Mouse (Mus musculus) C2C12 (cell line): Measurements from ENCODE around the gene Tsga8. TPM values are rescaled to one million over a fixed set of nuclear protein-coding genes. Genes with fewer than 3 reads are reported as not detected.

ENCODE experiments used
- H3K27me3 ChIP-seq: one replicate; pipeline ENCODE4 v1.6.1; 2011; ENCODE audit not compliant: control insufficient read depth, insufficient read depth, insufficient read length
- H3K36me3 ChIP-seq: one replicate; pipeline ENCODE4 v1.6.1; 2011; ENCODE audit not compliant: control insufficient read depth, insufficient read depth
- H3K4me3 ChIP-seq: one replicate; pipeline ENCODE4 v1.5.1; 2011; ENCODE audit warnings: mild to moderate bottlenecking, control low read depth; ENCODE audit not compliant: poor library complexity, insufficient read depth, severe bottlenecking
- H3K79me2 ChIP-seq: one replicate; pipeline ENCODE4 v1.6.1; 2011; ENCODE audit not compliant: control insufficient read depth, insufficient read depth
- H3K79me3 ChIP-seq: one replicate; pipeline ENCODE4 v1.6.1; 2011; ENCODE audit warnings: low read depth, control low read depth
- H3ac ChIP-seq: one replicate; pipeline ENCODE3; 2011; ENCODE audit warnings: low read depth; ENCODE audit not compliant: control insufficient read depth, insufficient read length
- CEBPB ChIP-seq: IDR thresholded peaks from one replicate; pipeline ENCODE4 v1.6.1; 2011; ENCODE audit warnings: low read depth, mild to moderate bottlenecking, control low read depth, moderate library complexity
- CTCF ChIP-seq: IDR thresholded peaks from one replicate; pipeline ENCODE4 v1.5.1; 2011; ENCODE audit not compliant: control insufficient read depth, insufficient read depth, insufficient read length
- FOSL1 ChIP-seq: IDR thresholded peaks from one replicate; pipeline ENCODE4 v1.8.0; 2011; ENCODE audit warnings: mild to moderate bottlenecking, low read length; ENCODE audit not compliant: poor library complexity, insufficient read depth, severe bottlenecking
- MAX ChIP-seq: IDR thresholded peaks from one replicate; pipeline ENCODE4 v1.6.1; 2011; ENCODE audit warnings: mild to moderate bottlenecking, control low read depth
- MYOD1 ChIP-seq: IDR thresholded peaks from one replicate; pipeline ENCODE4 v1.6.1; 2011; ENCODE audit warnings: low read depth; ENCODE audit not compliant: control insufficient read depth, insufficient read length
- MYOG ChIP-seq: IDR thresholded peaks from one replicate; pipeline ENCODE4 v1.6.1; 2011; ENCODE audit not compliant: control insufficient read depth, insufficient read length; ENCODE audit errors: extremely low read depth
- USF1 ChIP-seq: IDR thresholded peaks from one replicate; pipeline ENCODE4 v1.6.1; 2011; ENCODE audit warnings: low read depth, mild to moderate bottlenecking, control low read depth, moderate library complexity
- long read RNA-seq, 2 experiments: library from polyadenylated mRNA; unstranded; transcript quantifications; one replicate each; pipeline ENCODE4 v2.0.0; 2019 to 2020
- polyA plus RNA-seq: library from polyadenylated mRNA; unstranded; fragments of >200 nt; fragmentation: generic; extraction: Trizol; gene quantifications from one replicate; pipeline ENCODE4 v1.2.1, GENCODE M21; 2012; ENCODE audit warnings: missing spikeins

Gene Tsga8
- not detected for polyA plus RNA-seq
- long read RNA-seq, experiment 1: 0 reads
- long read RNA-seq, experiment 2: 0 reads

- no peak within 1 kb of the TSS for H3ac ChIP-seq
- H3K27me3 ChIP-seq: no peaks in the 10 kb centered on the region
- no peaks in the 10 kb centered on the region for H3K79me2 ChIP-seq
- no peaks in the 10 kb centered on the region for H3K36me3 ChIP-seq
- TF ChIP-seq CTCF (no peak), MYOG (no peak), MYOD1 (no peak), FOSL1 (no peak), CEBPB (no peak), USF1 (no peak), MAX (no peak)
- no peak within 1 kb of the TSS for H3K4me3 ChIP-seq
- H3K79me3 ChIP-seq: no peaks in the 10 kb centered on the region
These were observed at the start of gene Tsga8 for GRCm38 (mm10) chrX:83487598-83487997. Gene Tsga8, minus strand, starts transcription at chrX:83487924.
